Mouse (Mus musculus) embryonic stem cell, embryonic (primary cell): ENCODE measurements around the gene Aspg.

Source experiments
- CTCF ChIA-PET, 4 experiments: fragments of 300-600 bp in 2 of 4; fragments of 350-600 bp in 2 of 4; sonication (Branson Sonifier 250); formaldehyde crosslinking; loops; one replicate each; lab custom pipeline; 2022; ENCODE audit warnings: inconsistent platforms in 2 of 4; lab: Charles Lee
- POLR2A ChIA-PET, 4 experiments: fragments of 300-600 bp in 2 of 4; fragments of 350-600 bp in 2 of 4; sonication (Branson Sonifier 250); formaldehyde crosslinking; loops; one replicate each; lab custom pipeline; 2022; ENCODE audit warnings: antibody characterized with exemption in 4 of 4, inconsistent platforms in 1 of 4; lab: Charles Lee

Gene Aspg

DNA sequence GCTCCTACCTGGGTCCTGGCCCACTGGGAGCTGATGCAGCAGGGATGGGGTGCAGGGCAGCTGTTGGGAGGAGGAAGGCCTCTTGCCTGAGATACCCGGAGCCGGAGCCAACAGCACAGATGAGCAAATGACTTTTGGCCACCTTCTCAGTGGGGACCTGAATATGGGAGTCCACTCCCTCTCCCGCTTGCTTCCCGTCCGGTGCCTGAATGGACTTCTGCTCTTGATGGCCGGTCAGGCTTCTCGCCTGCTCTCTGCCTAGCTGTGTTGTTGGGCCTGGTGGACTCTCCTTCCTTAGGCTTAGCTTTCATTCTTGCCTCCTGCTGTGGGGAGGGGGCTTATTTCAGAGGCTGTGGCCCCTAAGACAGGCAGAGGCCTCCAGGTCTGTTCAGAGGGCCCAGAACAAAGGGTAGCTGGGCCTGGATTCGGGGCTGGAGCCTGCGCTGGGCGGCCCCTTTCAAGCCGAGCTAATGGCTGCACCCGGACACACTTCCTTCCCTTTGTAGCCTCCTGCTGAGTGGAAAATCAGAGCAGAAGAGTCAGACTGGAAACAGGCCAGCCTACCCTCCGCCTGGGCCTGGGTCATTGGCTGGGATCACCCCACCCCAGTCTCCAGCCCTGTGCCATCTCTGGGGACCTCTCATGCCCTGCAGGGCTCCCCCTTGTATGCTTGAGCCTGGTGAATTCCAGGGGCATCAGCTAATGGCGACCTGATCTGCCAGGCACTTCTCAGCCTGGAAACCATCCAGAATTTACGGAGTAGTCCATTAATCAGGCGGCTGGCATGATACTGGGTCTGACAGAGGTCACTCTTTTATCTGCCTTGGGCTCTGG lies 49.0 kb downstream of the Aspg start:
- ChIA-PET CTCF (interaction anchor here (0.6 to 1.3 kb wide), 5 partner anchors 9 to 821 kb away, joined by 3 to 12 read pairs (median 4); partner anchors contain the start of genes Btbd6 (in 1 of the 4) and Kif26a (in 1 of the 4)), POLR2A (interaction anchor here in 3 of 4 experiments (0.6 to 2.0 kb wide), 6 partner anchors 9 to 166 kb away, joined by 3 to 15 read pairs (median 6); partner anchors contain the start of gene Kif26a (in 1 of the 3))

DNA sequence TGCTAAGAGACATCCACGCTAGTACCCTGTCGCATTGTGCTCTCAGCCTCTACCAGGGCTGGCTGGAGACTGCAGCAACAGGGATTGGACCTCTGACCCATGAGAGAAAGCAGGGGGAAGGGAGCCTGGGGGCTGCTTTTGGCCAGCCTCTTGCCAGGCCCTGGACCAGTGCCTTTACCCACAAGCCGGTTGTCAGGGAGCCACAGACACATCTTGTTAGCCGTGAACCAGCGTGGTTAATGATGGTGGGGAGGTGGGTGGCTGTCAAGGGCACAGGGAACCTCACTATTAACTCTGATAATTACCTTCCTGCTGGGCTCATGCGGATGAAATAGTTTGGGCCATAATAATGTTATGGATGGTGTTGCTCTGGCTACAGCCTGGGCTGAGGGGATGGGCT lies 50.3 kb downstream of the Aspg start:
- POLR2A ChIA-PET = no interaction called here
- CTCF ChIA-PET = no interaction called here

DNA sequence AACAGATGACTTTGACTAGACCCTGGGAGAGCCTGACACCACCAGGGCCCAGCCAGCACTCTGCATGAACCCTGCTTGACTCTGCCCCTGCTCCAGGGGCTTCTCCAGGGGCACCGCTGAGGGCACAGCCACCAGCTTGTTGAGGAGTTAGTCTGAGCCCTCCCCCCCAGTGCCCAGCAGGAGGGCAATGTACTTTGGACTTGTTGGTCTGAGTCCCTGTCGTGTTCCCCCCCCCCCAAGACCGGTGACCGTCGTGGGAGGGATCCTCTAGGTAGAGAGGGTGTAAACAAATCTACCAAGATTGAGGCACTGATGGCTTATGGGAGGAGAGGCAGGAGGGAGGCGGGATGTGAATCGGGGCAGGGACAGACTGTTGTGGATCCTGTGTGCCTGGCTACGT lies 51.8 kb downstream of the Aspg start:
- ChIA-PET CTCF (interaction anchor here in 3 of 4 experiments (0.6 to 1.1 kb wide), 4 partner anchors 12 to 1320 kb away, joined by 4 to 5 read pairs (median 4); partner anchors contain the start of gene Kif26a (in 1 of the 3)), POLR2A (interaction anchor here in 1 of 4 experiments (0.7 to 1.2 kb wide), 3 partner anchors 12 to 666 kb away, joined by 3 read pairs; partner anchors contain the start of gene Kif26a)

DNA sequence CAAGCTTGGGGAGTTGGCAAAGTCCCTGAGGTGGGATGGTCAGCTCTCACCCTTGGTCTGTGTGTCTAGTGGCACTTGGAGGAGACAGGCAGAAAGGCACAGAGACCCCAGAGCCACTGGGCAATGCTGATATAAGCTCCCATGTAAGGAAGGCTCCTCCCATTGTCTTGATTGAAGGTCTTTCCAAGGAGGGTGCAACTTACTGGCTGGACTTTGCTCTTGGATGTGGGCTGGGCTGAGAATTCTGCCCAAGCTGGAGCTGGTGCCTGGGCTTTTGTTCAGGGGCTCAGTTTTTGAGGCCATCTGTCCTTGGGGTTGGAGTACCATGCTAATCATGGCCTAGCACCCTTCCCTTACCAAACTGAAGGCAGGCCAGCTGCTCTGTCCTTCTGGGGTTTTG lies 52.3 kb downstream of the Aspg start:
- POLR2A ChIA-PET = interaction anchor here in 1 of 4 experiments (0.7 to 1.2 kb wide), 3 partner anchors 13 to 666 kb away, joined by 3 read pairs; partner anchors contain the start of gene Kif26a

DNA sequence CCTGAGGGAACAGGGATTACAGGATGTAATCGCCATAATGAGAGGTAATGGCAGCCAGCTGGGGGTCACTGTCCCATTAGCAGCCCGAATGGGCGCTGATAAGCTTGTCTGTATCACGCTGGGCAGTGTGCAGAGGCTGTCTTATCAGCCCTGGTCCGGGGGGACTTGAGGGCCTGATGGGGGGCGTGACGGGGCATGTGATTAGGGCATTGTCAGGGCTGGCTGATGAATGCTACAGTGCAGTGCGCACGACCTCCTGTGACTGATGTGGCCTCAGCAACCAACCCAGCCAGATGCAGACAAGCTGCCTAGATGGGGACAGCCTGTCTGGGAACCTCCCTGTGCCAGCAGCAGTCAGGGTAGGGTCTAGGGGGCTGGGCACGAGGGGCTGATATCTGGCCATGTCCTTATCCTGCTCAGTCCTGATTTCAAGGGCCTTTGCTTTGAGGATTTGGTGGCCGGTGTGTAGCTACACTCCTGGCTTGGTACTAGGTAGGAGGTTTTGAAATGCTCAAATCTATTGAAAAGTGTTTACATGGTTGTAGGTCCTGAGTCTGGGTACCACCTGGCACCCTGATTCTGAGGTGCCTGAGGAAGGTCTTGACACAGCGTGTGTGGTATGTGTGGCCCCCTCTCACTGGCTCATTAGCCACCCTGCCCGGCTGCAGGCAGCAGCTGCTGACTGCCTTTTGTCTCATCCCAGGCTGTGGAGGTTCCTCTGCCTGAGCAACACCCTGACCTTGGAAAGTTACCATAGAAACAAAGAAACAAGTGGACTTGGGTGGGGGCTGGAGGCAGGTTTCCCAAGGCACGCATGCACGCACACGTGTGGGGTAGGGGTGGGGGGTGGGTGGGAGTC lies 57.7 kb downstream of the Aspg start:
- CTCF ChIA-PET = interaction anchor here (0.5 to 3.1 kb wide), 14 partner anchors 13 to 512 kb away, joined by 3 to 14 read pairs (median 4); partner anchors contain the start of gene Kif26a (in 3 of the 4)
- POLR2A ChIA-PET = interaction anchor here in 3 of 4 experiments (0.6 to 3.6 kb wide), 25 partner anchors 9 to 394 kb away, joined by 3 to 24 read pairs (median 4); partner anchors contain the start of gene Kif26a (in 3 of the 3)

More for the DNA sequence above, 52.3 kb downstream of the Aspg start:
- CTCF ChIA-PET = interaction anchor here in 2 of 4 experiments (0.6 to 1.1 kb wide), 3 partner anchors 13 to 1321 kb away, joined by 4 to 5 read pairs (median 4); partner anchors contain the start of gene Kif26a (in 1 of the 2)

DNA sequence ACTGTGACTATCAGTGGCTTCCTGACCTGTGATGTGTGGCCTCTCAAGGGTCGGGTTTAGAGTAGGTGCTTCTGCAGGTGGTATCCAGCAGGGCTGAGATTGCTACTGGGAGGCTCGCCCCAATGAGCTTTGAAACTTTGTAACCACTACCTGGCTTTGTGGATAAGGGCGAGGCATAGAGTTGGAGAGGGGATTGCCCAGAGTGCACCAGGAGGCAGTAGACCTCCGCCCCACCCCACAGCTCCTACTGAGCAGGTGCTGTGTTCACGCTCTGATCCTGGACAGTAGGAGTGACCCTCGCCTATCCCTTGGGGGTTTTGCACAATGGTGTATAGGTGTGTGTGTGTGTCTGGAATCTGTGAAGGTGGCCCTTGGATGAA lies 58.4 kb downstream of the Aspg start:
- POLR2A ChIA-PET = interaction anchor here in 3 of 4 experiments (0.6 to 3.6 kb wide), 24 partner anchors 9 to 393 kb away, joined by 3 to 24 read pairs (median 4); partner anchors contain the start of gene Kif26a (in 3 of the 3)
- CTCF ChIA-PET = interaction anchor here (0.5 to 3.1 kb wide), 14 partner anchors 13 to 511 kb away, joined by 3 to 14 read pairs (median 4); partner anchors contain the start of gene Kif26a (in 3 of the 4)

DNA sequence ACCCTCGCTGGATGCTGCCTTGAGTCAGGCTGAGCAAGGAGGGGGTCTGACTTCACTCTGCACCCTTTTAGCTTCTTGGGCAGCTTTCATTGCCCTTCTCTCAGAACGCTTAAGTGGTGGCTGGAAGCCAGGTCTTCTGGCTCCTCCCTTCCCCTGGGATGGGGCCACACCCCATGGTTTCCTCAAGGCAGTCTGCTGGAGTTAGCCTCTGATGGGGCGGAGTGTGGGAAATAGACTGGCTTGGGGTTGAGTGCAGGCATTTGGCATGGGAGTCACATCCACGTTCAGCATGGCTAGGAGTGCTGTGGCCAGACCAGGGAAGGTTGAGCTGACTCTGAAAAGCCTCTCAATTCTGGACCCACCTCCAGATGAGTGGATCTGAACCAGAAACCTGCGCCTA lies 62.8 kb downstream of the Aspg start:
- ChIA-PET POLR2A (interaction anchor here in 2 of 4 experiments (0.6 to 1.7 kb wide), 5 partner anchors 9 to 807 kb away, joined by 3 to 6 read pairs (median 3); partner anchors contain the start of gene Btbd6 (in 1 of the 2)), CTCF (interaction anchor here in 3 of 4 experiments (0.8 to 1.5 kb wide), 5 partner anchors 14 to 383 kb away, joined by 3 to 5 read pairs (median 4); partner anchors contain the start of gene Kif26a (in 1 of the 3))

DNA sequence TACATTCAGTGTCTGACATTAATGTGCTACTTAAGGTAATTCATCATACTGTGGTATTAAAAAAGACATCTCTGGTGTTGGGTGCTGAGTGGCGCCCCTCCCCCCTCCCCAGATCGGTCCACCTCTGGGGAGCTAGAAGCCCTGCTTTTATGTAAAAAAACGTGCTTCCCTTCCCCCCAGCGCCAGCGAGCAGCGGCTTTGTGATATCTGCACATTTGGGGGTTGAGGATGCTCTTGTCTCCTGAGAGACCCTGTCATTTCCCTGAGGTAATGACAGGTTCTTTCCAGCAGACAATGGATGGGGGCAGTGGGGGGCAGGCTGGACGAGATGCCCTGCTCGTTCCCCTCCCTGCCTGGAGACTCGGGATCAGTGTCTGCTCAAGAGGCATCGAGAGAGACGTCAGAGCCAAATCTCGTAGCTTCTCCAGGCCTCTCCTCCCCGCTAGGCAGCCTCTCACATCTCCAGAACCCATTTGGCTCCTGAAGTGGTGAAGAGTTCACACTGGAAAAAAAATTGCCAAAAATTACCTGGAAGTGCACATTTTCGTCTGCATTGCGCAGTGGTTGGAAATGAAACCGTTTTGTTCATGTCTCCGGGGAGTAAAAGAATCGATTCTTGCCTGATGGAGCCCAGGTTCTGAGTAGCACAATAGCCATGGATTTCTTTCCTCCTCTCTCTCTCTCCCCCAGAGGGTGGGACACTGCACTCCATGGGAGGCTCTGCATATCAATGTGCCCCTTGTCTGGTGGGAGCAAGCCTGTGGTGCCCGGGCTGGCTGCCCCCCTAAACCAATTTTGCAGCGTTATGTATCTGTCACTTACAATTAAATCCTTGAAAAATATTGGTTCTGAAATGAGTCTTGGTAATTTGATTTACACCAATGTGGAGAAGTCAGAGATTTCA lies 64.4 kb downstream of the Aspg start:
- CTCF ChIA-PET = no interaction called here
- POLR2A ChIA-PET = interaction anchor here in 1 of 4 experiments (4.6 kb wide), 1 partner anchor 7 kb away, joined by 24 read pairs; no protein-coding TSS in a partner anchor

DNA sequence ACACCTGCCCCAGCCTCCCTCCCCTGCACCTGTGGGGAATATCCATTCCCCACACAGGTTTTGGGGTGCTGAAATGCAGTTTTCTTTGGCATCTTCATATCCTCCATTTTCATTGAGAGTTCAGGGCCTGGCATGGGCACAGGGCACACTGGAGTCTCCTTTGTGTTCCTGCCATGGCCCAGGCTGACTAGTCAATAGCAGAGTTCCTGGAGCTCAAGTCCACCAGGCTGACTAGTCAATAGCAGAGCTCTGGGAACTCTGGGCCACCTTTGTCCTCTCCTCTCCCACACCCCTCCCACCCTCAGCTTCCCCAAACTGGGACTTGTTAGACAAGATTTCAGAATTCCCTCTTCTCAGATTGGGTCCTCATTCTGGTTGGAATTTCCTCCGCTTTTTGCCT lies 65.2 kb downstream of the Aspg start:
- POLR2A ChIA-PET = interaction anchor here in 2 of 4 experiments (1.4 to 4.6 kb wide), 2 partner anchors 8 to 69 kb away, joined by 3 to 24 read pairs; no protein-coding TSS in a partner anchor
- CTCF ChIA-PET = no interaction called here

DNA sequence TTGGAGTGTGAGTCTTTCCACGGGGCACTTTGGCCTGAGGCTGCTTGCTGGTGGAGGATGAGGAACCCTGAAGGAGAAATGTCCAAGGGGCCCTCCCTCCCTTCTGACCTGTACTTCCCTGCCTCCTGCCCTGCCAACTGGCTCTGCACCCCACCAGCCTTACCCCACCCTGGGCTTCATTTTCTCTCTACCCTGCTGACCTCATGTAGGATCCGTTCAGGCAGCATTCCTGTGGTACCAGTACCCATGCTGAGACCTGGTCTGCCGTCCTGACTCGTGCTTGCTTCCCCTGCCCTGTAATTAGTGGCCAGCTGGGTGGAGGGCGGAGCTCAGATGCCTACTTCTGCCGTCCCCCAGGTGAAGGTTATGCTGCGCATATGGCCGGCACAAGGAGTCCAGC lies 65.7 kb downstream of the Aspg start:
- CTCF ChIA-PET = interaction anchor here in 1 of 4 experiments (1.8 kb wide), 1 partner anchor 27 kb away, joined by 4 read pairs; the partner anchor contains the start of gene Kif26a
- POLR2A ChIA-PET = interaction anchor here in 2 of 4 experiments (1.4 to 4.6 kb wide), 2 partner anchors 9 to 68 kb away, joined by 3 to 24 read pairs; no protein-coding TSS in a partner anchor
